Mouse (Mus musculus): ENCODE results near the gene Ccl22.

The Ccl22 gene

DNA sequence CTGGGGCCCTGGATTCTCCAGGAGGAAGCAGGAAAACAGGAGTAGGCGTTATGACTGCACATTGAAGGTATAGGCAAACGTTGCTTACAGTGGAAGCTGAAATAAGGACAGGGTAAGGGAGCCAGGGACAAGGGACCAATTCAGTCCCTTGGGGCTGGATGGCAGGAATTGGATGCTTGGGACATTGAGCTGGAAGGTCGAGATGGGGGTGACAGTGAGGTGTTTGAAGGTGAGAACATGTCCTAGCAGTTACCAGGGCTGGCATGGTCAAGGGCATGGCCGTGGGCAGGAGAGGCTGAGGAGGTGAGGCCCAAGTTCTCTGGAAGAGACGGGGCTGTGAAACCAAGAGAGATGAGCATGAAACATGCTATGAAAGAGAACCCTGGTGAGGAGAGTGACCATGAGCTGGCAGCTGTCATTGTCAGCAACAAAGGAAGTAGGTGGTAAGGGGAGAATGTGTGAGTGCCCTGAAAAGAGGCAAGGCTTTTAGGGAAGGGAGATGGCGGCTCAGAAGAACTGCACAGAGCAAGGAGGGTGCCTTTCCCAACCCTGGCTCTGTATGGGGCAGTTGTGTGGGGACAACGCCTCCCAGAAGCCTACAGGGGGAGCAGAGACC is 10.5 kb upstream of the Ccl22 start:
- no peak for DNase-seq (ENCODE audit: extremely low spot score, low spot score)

- DNase-seq (ENCODE audit: extremely low spot score, low spot score), result no peak
Observed at GRCm38 (mm10) chr8:94735426-94736094, 9.8 kb upstream of the Ccl22 start.

DNA sequence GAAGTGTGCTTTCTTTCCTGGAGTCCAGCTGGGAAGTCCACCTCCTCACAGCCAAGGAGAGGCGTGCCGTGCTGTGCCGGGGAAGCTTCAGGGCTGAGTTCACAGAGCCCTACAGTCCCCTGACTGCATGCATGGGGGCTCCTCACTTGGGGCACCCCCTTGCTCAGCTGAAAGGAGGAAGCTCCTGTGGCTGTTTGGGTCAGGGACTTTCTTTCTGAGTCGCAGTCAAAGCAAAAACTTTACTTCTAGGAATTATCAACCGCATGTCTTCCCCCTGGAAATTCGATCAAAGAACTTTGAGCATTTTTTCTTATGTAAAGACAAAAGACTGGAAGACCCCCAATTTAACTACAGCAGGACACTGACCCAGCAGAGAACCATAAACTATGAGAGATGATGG is 5.6 kb upstream of the Ccl22 start:
- no peak for DNase-seq (ENCODE audit: extremely low spot score, low spot score)

GRCm38 (mm10) chr8:94740591-94740990 is 4.8 kb upstream of the Ccl22 start:
- DNase-seq (ENCODE audit: extremely low spot score, low spot score), result no peak

DNA sequence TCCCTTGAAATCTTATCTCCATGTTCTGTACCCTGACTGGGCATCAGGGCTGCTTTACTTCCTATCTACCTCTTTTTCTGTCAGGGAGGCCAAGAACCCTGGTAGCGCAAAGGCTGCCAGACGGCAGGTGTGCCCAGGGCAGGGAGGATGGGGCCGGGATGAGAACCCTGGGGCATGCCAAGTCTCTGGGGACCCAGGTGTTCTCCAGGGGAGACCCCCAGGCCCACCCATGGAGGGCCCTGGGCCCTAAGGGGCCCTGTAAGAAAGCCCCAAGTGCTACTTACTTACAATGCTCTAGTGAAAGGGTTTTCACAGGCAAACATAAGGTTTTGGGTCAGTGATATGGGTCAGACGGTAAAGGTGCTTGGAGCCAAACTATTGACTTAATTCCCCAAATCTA is 3.7 kb upstream of the Ccl22 start:
- DNase-seq (ENCODE audit: extremely low spot score, low spot score), result no peak

GRCm38 (mm10) chr8:94744484-94744883 is 906 bp upstream of the Ccl22 start:
- no peak for DNase-seq (ENCODE audit: extremely low spot score, low spot score)

DNA sequence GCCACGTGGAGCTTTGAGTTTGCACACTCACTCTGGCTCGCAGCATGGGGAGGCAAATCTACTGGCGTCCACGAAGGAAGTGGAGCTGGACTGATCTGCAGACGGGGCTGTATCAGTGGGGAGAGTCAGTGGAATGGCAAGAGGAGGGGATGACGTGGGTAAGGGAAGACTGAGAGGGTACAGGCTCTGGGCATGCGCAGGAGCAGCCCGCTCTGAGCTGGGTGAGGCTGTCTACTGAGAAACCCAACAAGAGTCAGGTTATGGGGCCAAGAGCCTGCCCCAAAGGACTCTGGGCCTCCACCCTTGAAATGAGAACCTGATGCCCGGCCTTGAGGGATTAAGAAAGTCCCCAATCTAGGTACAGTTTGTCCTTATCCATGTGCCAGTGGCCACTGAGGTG is 418 bp upstream of the Ccl22 start:
- DNase-seq (ENCODE audit: extremely low spot score, low spot score), result no peak

GRCm38 (mm10) chr8:94746832-94747231 is 1.4 kb downstream of the Ccl22 start:
- DNase-seq (ENCODE audit: extremely low spot score, low spot score), result no peak

- no peak for DNase-seq (ENCODE audit: extremely low spot score, low spot score)
Observed at GRCm38 (mm10) chr8:94748363-94748762, 3.0 kb downstream of the Ccl22 start.

GRCm38 (mm10) chr8:94749942-94750341 is 4.6 kb downstream of the Ccl22 start:
- no peak for DNase-seq (ENCODE audit: extremely low spot score, low spot score)

DNA sequence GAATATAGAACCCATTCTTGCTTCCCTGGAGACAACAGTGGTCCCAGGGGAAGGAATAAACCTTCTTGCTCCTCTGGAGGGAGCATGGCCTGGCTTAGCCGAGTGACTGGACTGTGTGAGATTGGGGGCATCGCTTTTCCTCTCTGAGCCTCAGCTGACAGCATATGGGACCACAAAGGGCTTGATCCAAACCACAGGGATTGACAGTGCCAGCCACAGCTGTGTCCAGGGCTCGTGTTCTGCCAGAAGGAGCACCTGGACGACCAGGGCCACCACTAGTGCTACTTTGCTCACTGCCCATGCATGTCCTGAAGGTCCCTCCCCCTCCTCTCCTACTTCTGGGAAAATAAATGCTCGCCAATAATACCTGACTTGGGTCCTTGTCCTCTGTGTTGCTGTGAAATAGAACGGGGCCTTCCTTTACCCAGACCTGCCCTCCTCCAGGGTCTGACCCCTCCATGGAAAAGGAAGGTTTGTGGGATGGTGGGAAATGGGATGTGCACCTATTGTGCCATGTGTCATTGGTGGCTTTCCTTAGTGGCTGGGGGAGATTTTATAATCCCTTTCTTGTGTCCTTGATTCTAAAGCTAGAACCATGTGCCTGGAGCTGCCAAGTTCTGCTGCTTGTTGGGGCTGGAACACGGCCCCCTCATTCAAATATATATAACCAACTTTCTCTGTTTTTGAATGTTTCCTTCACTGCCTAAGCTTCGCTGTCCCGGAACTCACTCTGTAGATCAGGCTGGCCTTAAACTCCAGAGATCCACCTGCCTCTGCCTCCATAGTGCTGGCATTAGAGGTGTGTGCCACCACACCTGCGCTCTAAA is 5.8 kb downstream of the Ccl22 start:
- no peak for DNase-seq (ENCODE audit: extremely low spot score, low spot score)

DNA sequence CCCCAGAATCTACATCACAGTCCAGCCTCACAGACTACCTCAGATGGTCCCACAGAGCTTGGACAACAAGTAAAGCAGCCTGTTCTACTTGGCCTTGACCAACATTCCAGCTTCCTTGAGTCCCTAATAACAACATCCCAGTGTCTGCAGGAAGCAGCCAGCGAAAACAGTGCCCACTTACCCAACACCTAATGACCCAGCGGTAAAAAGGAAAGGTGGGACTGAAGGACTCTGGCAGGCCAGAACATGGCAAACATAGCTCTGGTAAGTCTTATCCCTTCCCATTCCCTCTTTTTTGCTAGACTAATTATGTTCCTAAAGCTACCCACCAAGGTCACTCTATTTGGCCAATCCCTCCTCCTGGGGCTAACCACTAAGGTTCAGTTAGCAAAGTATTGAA is 8.6 kb downstream of the Ccl22 start:
- no peak for DNase-seq (ENCODE audit: extremely low spot score, low spot score)

GRCm38 (mm10) chr8:94754486-94754885 is 9.1 kb downstream of the Ccl22 start:
- no peak for DNase-seq (ENCODE audit: extremely low spot score, low spot score)

- DNase-seq (ENCODE audit: extremely low spot score, low spot score), result no peak
Observed at GRCm38 (mm10) chr8:94767035-94767434, 21.6 kb downstream of the Ccl22 start.

DNA sequence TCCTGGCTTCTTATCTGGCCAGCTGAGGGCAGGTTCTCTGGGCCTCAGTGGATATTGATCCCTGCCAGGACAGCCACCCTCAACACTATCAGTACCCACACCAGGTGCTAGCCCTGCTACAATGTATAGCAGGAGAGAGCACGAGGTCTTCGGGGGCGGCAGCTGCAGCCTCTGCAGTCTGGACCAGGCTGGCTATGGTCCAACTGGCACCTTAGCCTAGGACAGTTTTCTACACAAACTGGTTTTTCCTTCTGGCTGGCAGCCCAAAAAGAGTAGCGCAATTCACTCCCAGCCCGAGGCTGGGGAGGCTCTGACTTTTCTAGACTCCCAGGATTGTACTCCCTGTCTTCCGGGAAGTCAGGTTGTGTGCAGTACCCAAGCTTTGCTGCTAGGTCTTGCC is 25.6 kb downstream of the Ccl22 start:
- DNase-seq (ENCODE audit: extremely low spot score, low spot score), result no peak

DNA sequence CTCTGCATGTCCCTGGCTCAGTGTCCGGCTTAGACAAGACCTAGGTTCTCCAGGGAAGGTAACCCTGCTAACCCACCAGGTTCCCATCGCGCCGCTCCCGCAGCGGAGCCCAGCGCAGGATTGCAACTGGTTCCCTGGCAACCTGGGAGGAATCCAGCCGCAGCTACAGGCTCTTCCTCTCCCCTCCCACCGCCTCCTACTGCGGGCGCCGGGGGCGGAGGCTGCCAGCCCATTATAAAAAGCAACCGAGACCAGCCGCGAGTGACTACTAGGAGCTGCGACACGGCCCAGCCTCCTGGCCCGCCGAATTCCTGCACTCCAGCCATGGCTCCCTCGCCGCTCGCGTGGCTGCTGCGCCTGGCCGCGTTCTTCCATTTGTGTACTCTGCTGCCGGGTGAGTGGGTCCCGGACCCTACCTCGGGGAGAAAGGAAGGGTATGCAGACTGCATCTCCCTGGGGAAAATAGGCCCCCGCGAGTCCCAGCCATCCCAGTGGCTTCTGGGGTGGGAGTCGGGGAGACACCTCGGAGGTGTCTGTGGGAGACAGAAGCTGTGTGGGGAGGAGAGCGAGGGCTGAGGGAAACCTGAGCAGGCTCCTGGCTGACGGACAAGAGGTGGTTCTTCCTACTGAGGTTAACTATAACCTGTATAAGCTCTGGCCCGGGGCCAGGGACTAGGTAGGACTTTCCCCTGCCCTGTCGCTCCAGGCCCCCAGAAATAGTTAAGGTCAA is 26.7 kb downstream of the Ccl22 start, which contains the start of gene Cx3cl1:
Gene Cx3cl1, plus strand, starts transcription at position 69 of the 730 bp plus-strand sequence.
- peak; percentile 82 for DNase-seq (ENCODE audit: extremely low spot score, low spot score)

- DNase-seq (ENCODE audit: extremely low spot score, low spot score), result no peak
Observed at GRCm38 (mm10) chr8:94773048-94773447, 27.7 kb downstream of the Ccl22 start.

- no peak for DNase-seq (ENCODE audit: extremely low spot score, low spot score)
Observed at GRCm38 (mm10) chr8:94773700-94774171, 28.3 kb downstream of the Ccl22 start.

- DNase-seq (ENCODE audit: extremely low spot score, low spot score), result no peak
Observed at GRCm38 (mm10) chr8:94774601-94775000, 29.2 kb downstream of the Ccl22 start.

- no peak for DNase-seq (ENCODE audit: extremely low spot score, low spot score)
Observed at GRCm38 (mm10) chr8:94776346-94776745, 31.0 kb downstream of the Ccl22 start.

GRCm38 (mm10) chr8:94778036-94778435 is 32.6 kb downstream of the Ccl22 start:
- no peak for DNase-seq (ENCODE audit: extremely low spot score, low spot score)

DNA sequence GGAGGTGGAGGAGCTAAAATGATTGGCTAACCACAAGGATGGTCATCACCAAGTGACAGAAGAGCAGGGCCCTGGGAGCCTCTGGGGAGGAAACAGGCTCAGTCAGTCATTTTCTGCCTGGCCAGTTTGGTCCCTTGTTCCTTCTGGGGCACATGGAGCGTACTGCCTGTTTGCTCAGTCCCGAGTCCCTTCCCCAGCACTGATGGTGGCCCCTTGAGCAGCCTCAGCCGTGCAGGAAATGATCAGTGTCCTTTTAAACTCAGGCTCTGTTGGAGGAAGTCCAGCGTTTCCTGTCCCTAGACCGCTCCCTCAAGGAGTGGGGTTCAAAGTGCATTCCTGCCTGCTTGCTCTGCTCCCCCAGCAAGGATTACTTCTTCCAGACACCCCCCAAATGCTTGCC is 33.1 kb downstream of the Ccl22 start:
- DNase-seq (ENCODE audit: extremely low spot score, low spot score), result no peak
